Mouse (Mus musculus) kidney, postnatal 25 days (tissue): Measurements from ENCODE around the gene Mettl16.

Experiments used
- DNase-seq, 2 experiments: peaks; one replicate each; pipeline ENCODE4 v3.0.0; 2021; ENCODE audit warnings: mixed read lengths in 2 of 2

Mettl16 gene

DNA sequence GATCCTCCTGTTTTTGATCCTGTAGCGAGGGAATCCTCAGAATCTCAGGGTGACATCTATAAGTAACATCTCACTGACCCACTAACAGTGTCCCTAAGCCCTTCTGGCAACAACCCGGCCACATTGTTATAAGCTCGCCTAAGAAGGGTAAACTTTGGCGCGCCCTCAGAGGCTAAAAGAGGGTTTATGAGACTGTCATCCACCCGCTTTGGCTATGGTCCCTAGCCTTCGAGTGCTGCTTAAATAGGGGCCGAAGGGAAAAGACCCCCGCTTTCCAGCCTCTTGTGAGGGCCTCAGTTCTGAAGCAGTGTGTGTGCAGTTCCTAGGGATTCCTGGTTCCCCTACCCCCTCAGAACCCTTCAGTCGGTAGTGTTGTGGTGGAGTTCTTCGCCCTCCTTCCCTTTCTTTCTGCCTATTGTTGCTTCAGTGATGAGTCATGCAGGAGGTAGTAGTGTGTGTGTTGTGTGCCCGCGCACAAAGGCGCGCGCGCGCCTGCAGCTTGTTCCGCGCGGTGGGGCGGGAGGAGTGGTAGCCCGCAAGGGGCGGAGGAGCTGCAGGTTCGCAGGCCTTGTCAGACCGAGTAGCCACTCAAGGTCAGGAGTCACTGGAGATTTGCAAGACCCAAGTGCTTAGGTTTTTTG, 62.0 kb downstream of the Mettl16 start:
- DNase-seq = peak; percentile 66 to 90

GRCm38 (mm10) chr11:74833536-74834358, 63.1 kb downstream of the Mettl16 start:
- peak; percentile 54 to 77 for DNase-seq

DNA sequence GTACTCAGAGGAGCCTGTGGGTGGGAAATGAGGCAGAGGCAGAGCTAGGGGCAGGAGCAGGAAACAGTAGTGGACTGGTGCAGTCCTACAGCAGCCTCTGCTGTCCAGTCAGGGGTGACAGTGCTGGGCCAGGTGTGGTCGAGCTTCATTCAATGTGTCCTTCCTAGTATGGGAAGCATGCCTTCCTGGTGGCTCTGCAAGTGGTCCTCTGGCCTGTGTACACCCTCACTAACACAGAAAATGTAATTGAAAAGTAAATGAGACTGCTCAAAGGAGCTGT, 63.7 kb downstream of the Mettl16 start:
- peak in 1 of 2 experiments; percentile 38 for DNase-seq

- DNase-seq = peak in 1 of 2 experiments; percentile 62
These were observed 64.1 kb downstream of the Mettl16 start for GRCm38 (mm10) chr11:74834650-74835277.

GRCm38 (mm10) chr11:74835593-74836224, 65.1 kb downstream of the Mettl16 start:
- DNase-seq = peak in 1 of 2 experiments; percentile 38

GRCm38 (mm10) chr11:74836225-74837055, 65.8 kb downstream of the Mettl16 start:
- peak in 1 of 2 experiments; percentile 36 for DNase-seq

DNA sequence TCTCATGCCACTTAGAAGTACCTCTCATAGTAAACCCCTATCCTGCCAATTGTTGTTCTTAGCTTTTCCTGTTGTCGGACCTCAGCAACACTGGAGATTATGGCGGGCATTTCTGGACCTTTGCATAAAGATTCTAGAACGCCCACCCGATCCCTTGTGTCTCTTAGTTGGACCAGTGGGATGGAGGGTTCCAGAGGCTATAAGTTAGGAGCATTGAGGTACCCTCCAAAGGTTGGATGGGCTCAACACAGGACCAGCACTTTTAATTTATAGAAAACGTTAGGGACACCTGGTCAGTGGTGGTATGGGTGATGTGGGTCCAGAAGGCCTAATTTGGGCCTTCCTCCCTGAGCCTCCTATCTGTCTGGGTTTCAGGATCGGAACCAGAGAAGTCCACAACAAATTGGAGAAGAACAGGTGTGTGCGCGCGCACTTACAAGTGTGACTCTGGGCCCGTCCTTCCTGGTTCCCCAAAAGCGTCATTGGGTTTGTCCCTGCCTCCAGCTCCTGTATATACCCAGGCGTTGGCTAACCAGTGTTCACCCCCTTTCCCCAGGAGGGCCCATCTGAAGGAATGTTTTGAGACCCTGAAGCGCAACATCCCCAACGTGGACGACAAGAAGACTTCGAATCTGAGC, 66.5 kb downstream of the Mettl16 start:
- no peak for DNase-seq

DNA sequence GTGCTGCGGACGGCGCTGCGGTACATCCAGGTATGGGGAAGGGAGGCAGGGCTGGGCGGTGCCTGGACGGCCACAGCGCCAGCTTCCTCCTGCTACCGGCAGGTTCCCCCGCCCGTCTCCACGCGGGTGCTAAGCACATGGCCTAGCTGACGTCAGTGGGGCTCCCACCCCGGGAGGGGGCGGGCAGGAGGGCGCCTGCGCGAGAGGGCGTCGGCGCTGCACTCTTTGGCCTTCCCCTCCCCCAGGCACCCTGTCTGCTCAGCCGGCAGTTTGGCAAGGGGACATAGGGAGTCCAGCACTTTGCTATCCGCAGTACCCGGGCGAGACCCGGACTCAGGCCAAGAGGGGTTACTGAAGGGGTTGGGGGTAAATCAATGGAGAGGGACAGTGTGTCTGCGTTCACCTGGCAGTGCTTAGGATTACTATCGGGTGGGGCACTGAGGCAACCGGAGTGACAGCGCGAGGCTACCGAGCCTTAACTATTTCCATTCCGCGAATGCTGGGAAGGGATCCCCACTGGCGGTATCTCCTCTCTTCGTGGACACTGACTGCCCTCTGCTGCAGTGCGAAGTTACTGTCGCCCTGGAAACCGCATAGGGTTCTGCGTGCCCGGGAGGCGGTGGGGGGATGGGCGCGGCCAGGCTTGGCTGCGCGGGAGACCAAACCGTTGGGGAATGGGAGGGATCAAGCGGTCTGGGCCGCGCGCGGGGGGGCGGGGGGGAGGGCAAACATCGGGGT, 67.2 kb downstream of the Mettl16 start:
- peak; percentile 95 to 99 for DNase-seq

- DNase-seq = peak; percentile 93 to 98
These were observed 67.8 kb downstream of the Mettl16 start for GRCm38 (mm10) chr11:74838441-74838840.

- peak; percentile 92 to 95 for DNase-seq
These were observed 68.3 kb downstream of the Mettl16 start for GRCm38 (mm10) chr11:74838971-74839370.

- DNase-seq = no peak
These were observed 69.5 kb downstream of the Mettl16 start for GRCm38 (mm10) chr11:74839860-74840715.

DNA sequence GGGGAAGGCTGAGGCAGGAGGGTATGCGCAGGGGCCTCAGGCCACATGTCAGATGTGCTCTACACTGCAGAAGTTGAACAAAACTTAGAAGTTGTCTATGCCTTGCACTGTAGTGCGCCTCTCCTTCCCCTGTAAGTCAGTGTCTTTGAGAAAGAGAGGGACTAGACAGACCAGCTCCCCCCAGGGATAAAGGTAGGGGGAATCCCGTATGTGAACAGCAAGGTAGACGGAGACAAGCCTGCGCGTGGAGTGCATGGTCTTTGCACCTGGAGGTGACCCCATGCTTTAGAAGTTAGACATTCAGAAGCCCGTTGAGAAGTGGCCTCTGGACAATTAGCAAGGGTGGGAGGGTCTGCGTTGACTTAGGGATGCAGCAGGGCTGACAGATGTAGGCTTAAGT, 70.1 kb downstream of the Mettl16 start:
- no peak for DNase-seq

GRCm38 (mm10) chr11:74841366-74841765, 70.7 kb downstream of the Mettl16 start:
- peak; percentile 78 to 94 for DNase-seq

DNA sequence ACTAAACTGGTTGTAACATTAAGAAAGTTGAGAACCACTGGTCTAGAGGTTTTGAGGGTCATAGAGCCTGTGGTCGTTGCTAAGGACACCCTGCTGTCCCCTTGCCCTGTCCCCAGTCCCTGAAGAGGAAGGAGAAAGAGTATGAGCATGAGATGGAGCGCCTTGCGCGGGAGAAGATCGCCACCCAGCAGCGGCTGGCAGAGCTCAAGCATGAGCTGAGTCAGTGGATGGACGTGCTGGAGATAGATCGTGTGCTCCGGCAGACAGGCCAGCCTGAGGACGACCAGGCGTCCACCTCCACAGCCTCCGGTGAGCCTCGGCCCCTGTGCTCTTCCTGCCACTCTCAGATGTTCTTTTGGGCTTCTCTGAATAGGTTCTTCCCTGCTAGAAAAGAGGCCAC, 71.4 kb downstream of the Mettl16 start:
- DNase-seq = no peak

GRCm38 (mm10) chr11:74842656-74843434, 72.2 kb downstream of the Mettl16 start:
- DNase-seq = no peak

DNA sequence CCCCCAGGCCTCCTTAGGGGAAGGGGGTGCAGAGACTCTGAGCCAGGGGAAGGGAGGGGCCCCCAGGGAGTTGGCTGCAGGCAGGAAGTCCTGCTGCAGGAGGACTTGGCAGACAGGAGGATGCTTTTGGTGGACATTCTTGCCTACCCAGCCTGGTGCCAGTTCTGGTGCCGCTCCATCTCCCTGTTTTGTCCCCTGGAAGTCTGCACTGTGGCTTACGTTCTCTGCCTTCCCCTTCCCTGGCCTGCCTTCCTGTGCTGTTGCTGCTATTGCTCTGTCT, 72.7 kb downstream of the Mettl16 start:
- DNase-seq = peak; percentile 46 to 76

GRCm38 (mm10) chr11:74843761-74844160, 73.1 kb downstream of the Mettl16 start:
- DNase-seq = no peak

- DNase-seq = no peak
These were observed 75.2 kb downstream of the Mettl16 start for GRCm38 (mm10) chr11:74845784-74846183.

DNA sequence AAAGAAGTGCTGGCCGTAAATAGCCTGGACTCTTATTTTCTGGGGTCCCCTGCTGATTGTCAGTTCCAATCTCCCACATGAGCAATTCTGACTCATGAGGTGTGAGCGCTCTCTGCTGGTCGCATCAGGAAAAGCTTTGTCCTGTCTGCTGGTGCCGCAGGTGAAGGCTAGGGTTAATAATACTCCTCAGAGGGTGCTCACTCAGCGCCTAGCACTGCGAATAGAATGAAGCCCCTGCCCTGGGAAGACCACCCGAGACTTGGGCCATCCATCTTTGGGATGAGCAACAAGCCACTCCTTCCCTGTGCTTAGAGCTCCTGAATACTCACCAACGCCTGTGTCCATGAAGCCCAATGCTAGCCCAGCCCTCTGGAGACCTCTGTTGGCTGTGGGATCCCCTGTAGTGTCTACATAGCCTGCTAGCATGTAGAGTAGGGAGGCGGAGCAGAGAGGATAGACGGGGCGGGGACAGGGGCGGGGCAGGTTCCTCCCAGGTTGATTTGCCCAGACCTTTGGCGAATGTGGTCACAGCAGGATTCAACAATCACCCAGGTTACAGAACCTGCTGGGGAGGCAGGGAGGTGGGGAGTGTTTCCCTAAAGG, 77.4 kb downstream of the Mettl16 start:
- peak; percentile 88 to 93 for DNase-seq
